Mouse (Mus musculus) R1 (cell line): ENCODE measurements around the gene Plcxd1.
"Not testable (repeated sequence)": the region's sequence is repeated elsewhere in the genome, so short reads cannot be mapped to it uniquely, and the experiment has no call there.

ENCODE experiments used
- DNase-seq: peaks from one replicate; pipeline ENCODE4 v3.0.0-alpha.2; 2018; ENCODE audit warnings: low read depth, low spot score

Gene Plcxd1

GRCm38 (mm10) chr5:110099656-110100580, at the start of gene Plcxd1:
Plcxd1 (plus strand) TSS chr5:110099969.
- DNase-seq, result peak; percentile 78

DNA sequence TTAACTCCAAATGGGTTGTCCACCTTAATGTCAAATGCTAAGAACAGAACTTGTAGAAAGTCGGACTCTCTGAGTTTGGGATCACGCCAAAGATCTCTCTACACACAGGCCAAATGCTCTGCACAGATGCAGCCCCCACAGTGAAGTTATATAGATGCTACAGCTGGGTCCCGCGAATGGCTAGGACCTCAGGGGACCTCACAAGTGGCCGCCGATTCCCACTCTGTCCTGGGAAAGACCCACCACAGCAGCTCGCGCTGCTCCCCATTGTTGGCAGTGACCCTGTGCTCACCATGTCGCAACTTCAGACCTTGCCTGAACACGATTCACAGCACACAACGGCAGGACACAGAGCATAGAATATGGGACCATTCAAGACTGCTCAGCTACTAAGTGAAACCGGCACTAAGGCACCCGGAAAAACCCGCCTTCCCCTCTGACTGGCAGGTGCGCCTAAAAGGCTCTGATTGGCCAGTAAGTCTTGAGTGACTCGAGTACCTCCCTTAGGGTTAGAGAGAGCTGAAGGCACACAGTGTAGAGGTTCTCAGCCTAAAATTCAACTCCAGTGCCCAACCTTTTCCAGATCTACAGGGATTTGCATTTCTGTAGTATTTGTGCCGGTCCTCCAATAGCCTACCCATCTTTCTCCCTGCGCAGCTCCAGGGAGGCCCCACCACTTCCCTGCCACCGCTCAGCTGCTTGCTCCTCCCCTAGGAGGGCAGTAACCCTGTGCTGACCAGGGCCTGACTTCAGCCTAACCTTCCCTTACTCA, 41.9 kb upstream of the Plcxd1 start:
- DNase-seq, result peak; percentile 93

DNA sequence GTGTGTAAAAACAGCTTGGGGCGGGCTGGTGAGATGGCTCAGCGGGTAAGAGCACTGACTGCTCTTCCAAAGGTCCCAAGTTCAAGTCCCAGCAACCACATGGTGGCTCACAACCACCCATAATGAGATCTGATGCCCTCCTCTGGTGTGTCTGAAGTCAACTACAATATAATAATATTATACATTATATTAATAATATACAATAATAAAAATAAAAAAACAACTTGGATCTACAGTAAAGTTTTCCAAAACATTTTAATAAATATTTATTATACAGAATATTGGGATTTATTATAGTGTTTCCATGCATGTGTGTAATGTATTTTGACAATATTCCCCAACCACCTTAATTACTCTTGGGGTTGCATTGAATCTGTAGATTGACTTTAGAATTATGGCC, 27.4 kb upstream of the Plcxd1 start, which contains the start of gene Gm17655:
TSS of gene Gm17655 (minus strand) at position 101 of the 400 bp plus-strand sequence.
- not testable (repeated sequence) for DNase-seq

- peak; percentile 89 for DNase-seq
Measured at GRCm38 (mm10) chr5:110082961-110083360, 16.8 kb upstream of the Plcxd1 start.

GRCm38 (mm10) chr5:110086161-110086866, 13.5 kb upstream of the Plcxd1 start:
- peak; percentile 96 for DNase-seq

DNA sequence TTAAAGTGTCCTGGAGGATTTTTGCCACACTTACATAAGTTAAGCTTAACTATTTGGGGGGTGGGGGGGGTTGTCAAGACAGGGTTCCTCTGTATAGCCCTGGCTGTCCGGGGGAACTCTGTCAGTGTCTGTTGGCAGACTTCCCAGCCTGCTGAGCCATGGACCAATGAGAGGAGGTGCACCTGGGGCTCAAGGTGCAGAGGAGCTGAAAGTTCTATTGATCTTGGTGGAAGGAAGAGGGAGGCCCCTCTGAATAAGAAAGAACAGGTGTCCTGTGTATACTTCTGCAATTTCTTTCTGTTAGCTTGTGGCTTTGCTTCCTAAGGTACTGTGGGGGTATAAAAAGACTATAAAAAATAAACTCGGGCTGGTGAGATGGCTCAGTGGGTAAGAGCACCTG, 8.2 kb upstream of the Plcxd1 start:
- DNase-seq, result no peak

- DNase-seq, result peak; percentile 96
Measured at GRCm38 (mm10) chr5:110094030-110094846, 5.5 kb upstream of the Plcxd1 start, which contains the start of gene Gm35315. Gm35315 (minus strand) TSS chr5:110094420.

- DNase-seq, result no peak
Measured at GRCm38 (mm10) chr5:110094847-110095213, 4.9 kb upstream of the Plcxd1 start.

DNA sequence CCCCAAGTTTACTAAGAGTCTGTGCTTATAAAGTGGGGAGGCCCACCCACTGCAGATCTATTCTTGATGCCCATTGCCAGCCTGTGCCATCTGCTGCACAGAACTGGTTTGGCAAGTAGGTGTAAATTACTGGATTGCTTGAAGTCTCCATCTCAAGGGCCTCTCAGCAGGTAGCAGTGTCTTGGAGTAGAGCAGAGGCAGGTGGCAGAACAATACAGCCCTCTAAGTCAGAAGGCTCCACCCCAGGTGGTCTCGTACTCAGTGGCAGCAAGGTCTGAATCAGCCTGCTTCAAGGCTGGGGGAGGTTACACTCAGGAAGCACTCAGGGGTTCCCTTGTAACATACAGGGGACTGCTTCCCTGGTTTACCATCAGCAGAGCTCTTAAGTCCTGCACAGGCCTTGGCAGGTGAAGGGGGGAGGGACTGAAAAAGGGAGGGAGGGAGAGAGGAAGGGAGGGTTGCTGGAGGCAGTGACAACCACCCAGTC, 735 bp upstream of the Plcxd1 start:
- DNase-seq, result peak; percentile 94

GRCm38 (mm10) chr5:110100921-110101631, 1.3 kb downstream of the Plcxd1 start:
- peak; percentile 39 for DNase-seq

- DNase-seq, result peak; percentile 49
Measured at GRCm38 (mm10) chr5:110101716-110102347, 2.1 kb downstream of the Plcxd1 start.

DNA sequence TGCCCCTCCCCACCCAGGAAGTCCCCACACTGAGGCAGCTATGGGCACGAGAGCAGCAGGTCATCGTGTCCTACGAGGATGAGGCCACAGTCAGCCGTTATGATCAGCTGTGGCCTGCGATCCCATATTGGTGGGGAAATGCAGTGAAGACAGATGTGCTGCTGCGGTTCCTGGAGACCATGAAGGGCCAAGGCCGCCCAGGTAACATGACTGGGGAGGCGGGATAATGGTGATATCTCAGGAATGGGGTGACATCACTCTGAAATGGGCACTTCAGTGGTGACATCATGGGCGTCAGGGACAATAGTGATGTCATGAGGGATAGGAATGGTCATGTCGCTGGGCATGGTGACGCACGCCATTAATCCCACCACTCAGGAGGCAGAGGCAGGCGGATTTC, 2.7 kb downstream of the Plcxd1 start:
- DNase-seq, result peak; percentile 14

DNA sequence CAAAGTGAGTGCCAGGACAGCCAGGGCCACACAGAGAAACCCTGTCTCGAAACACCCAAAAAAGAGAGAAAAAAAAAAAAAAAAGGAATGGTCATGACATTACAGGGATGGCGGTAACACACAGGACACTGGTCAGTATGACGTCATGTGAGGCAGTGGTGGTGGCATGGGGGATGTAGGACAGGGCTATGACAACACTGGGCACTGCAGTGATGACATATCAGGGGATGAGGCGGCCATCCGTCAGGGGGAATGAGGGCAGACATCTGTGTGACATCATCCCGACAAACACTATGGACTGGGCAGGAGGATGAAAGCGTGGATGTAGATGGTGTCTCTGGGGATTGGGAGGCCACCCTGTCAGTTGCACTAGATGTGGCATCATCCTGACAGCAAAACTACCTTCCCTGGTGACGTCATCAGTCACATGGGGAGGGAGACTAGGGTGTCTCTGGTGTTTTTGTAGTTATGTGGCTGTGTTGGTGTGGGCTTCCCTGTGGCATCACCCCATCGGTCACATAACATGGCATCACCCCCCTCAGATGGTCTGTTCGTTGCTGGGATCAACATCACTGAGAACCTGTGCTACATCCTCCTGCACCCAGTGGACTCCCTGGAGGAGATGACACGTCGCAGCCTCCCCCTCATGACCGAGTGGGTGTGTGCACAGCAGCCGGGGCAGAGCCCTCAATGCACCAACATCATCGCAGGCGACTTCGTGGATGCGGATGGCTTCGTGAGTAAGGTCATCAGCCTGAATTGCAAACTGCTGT, 3.3 kb downstream of the Plcxd1 start:
- DNase-seq, result peak; percentile 31

GRCm38 (mm10) chr5:110103901-110104615, 4.3 kb downstream of the Plcxd1 start:
- DNase-seq, result peak; percentile 59

DNA sequence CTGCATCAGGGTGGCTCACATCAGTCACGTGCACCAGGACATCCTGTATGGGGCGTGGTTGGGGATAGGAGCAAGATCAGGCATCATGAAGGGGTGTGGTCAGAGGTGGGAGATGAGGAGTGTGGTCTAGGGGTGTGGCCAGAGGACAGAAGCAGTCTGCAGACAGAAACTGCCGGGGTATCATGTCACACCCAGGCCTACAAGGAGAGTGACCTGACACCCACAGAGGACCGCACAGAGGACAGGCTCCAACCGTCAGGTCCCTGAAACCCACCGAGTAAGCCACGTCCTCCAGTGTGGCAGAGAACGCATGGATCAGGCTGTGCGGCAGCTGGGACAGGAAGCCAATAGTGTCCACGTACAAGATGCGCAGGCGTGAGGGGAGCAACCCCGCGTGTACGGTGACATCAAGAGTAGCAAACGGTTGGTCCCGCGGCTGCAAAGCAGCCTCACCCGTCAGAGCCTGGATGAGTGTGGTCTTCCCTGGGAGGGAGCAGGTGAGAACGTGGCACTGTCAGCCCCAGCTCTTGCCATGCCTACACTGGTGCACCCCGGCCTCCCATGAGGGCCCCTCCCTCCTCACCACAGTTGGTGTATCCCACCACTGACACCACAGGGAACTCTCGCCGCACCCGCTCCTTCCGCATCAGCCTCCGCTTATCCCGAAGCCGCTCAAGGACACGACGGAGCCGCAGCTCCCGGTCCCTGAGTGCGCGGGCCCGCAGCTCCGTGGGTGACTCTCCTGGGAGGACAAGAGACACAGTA, 5.0 kb downstream of the Plcxd1 start:
- peak; percentile 88 for DNase-seq

GRCm38 (mm10) chr5:110106140-110106871, 6.5 kb downstream of the Plcxd1 start:
- DNase-seq, result no peak
